Mouse (Mus musculus): Measurements from ENCODE around the gene Gm12185. TPM values are rescaled to one million over a fixed set of nuclear protein-coding genes. Genes with fewer than 3 reads are reported as not detected.
A peak's percentile ranks its signal among the peaks of the same experiment; 100 is the strongest.

The Gm12185 gene
- polyA plus RNA-seq, 1 experiment from 2014 or later, result not detected

GRCm38 (mm10) chr11:48866481-48866880, 125.5 kb downstream of the Gm12185 start:
- H3K27ac ChIP-seq (ENCODE audit: low read depth), result no peak overlapping the region
- DNase-seq (no peak), ATAC-seq (no peak)
- no peak overlapping the region for H3K9ac ChIP-seq (replicated peaks)
- no peak overlapping the region for H3K4me3 ChIP-seq (ENCODE audit: low read depth, low read length)
- H3K27me3 ChIP-seq (ENCODE audit: insufficient read depth, low read length), result no peaks in the 10 kb centered on the region
- TF ChIP-seq CTCF (IDR thresholded peaks at IDR 0.05; ENCODE audit: low read depth), result no peak
- TF ChIP-seq EP300 (IDR thresholded peaks at IDR 0.05; ENCODE audit: low read depth), result no peak
- H3K4me2 ChIP-seq (ENCODE audit: low read depth, low read length), result no peak overlapping the region
- no peaks in the 10 kb centered on the region for H3K9me3 ChIP-seq (ENCODE audit: low read length)
- peaks cover 44% of the 10 kb centered on the region for H3K36me3 ChIP-seq (replicated peaks; ENCODE audit: insufficient read depth, low read length)
- 94% methylated on average over 9 of the region's 9 CpGs for WGBS (ENCODE audit: insufficient replicate concordance)
- H3K4me1 ChIP-seq (ENCODE audit: insufficient read depth), result peaks cover 13% of the 10 kb centered on the region

DNA sequence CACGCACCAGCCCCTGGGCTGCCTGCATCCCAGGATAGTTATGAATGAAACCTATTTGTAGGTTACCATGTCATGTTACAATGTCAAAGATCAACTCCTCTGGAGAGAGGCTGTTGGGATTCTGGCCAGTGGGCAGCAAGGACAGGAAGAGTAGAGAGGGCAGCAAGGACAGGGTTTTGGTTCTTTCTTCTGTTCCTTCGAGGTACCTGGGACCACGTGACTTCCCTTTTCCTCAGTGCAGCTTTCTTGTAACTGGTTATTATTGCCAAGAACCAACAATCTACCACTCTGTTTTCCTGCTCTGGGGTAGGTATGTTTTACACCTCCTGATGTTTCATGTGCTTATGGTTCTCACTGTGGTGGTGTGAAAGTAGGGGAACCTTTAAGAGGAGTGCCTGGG, 128.2 kb downstream of the Gm12185 start:
- DNase-seq, result no peak
- no peaks in the 10 kb centered on the region for H3K9me3 ChIP-seq (ENCODE audit: low read length)
- 74% methylated on average over 3 of the region's 3 CpGs for WGBS (ENCODE audit: insufficient replicate concordance)
- H3K9ac ChIP-seq (replicated peaks), result no peak overlapping the region
- H3K27ac ChIP-seq (ENCODE audit: low read depth), result no peak overlapping the region
- no peak overlapping the region for H3K4me3 ChIP-seq (ENCODE audit: low read depth, low read length)
- ATAC-seq, result no peak; the same call in 1 of the 2 replicates
- H3K27me3 ChIP-seq (ENCODE audit: insufficient read depth, low read length), result no peaks in the 10 kb centered on the region
- H3K4me1 ChIP-seq (ENCODE audit: insufficient read depth), result peaks cover 7% of the 10 kb centered on the region
- no peak for TF ChIP-seq EP300 (IDR thresholded peaks at IDR 0.05; ENCODE audit: low read depth)
- H3K4me2 ChIP-seq (ENCODE audit: low read depth, low read length), result no peak overlapping the region
- peaks cover 44% of the 10 kb centered on the region for H3K36me3 ChIP-seq (replicated peaks; ENCODE audit: insufficient read depth, low read length)

DNA sequence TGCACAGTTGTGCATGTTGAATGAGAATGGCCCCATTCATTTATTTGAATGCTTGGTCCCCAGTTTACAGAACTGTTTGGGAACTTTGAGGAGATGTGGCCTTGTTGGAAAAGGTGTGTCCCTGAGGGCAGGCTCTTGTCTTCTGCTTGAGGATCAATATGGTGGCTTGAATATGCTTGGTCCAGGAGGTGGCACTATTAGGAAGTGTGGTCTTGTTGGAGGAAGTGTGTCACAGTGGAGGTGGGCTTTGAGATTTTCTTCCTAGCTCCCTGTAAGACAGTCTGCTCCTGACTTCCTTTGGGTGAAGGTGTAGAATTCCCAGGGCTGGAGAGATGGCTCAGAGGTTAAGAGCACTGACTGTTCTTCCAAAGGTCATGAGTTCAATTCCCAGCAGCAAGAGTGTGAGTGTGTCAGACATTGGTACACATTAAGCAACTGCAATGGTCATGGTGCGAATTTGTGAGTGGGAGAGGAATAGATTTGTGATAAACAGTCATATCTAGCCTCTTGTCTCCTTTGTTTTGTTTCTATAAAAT, 129.2 kb downstream of the Gm12185 start:
- no peaks in the 10 kb centered on the region for H3K9me3 ChIP-seq (ENCODE audit: low read length)
- H3K27me3 ChIP-seq (ENCODE audit: insufficient read depth, low read length), result no peaks in the 10 kb centered on the region
- H3K4me2 ChIP-seq (ENCODE audit: low read depth, low read length), result no peak overlapping the region
- no peak overlapping the region for H3K4me3 ChIP-seq (ENCODE audit: low read depth, low read length)
- ATAC-seq, result no peak
- H3K4me1 ChIP-seq (ENCODE audit: insufficient read depth), result peaks cover 5% of the 10 kb centered on the region; the same call in 1 of the 2 replicates
- TF ChIP-seq EP300 (IDR thresholded peaks at IDR 0.05; ENCODE audit: low read depth) (no peak), CTCF (IDR thresholded peaks at IDR 0.05; ENCODE audit: low read depth) (0 out of 2 replicates have a peak, but pooled peaks have one; percentile 22)
- WGBS (ENCODE audit: insufficient replicate concordance), result 65% methylated on average over 1 of the region's 1 CpGs
- DNase-seq, result no peak
- H3K27ac ChIP-seq (ENCODE audit: low read depth), result no peak overlapping the region
- H3K36me3 ChIP-seq (replicated peaks; ENCODE audit: insufficient read depth, low read length), result peaks cover 41% of the 10 kb centered on the region
- H3K9ac ChIP-seq (replicated peaks), result no peak overlapping the region

- H3K27ac ChIP-seq (ENCODE audit: low read depth), result no peak overlapping the region
- H3K27me3 ChIP-seq (ENCODE audit: insufficient read depth, low read length), result no peaks in the 10 kb centered on the region
- no peak overlapping the region for H3K4me3 ChIP-seq (ENCODE audit: low read depth, low read length)
- peaks cover 4% of the 10 kb centered on the region for H3K36me3 ChIP-seq (replicated peaks; ENCODE audit: insufficient read depth, low read length)
- no peak for TF ChIP-seq EP300 (IDR thresholded peaks at IDR 0.05; ENCODE audit: low read depth)
- peak; percentile 94 for TF ChIP-seq CTCF (IDR thresholded peaks at IDR 0.05; ENCODE audit: low read depth)
- peak; percentile 56 for DNase-seq
- H3K9me3 ChIP-seq (ENCODE audit: low read length), result no peaks in the 10 kb centered on the region
- peak overlapping the region; percentile 87; the same call in 1 of the 2 replicates for H3K4me2 ChIP-seq (ENCODE audit: low read depth, low read length)
- no peak overlapping the region for H3K9ac ChIP-seq (replicated peaks)
- H3K4me1 ChIP-seq (ENCODE audit: insufficient read depth), result peaks cover 23% of the 10 kb centered on the region
- WGBS (ENCODE audit: insufficient replicate concordance), result under 1% methylated on average over 6 of the region's 6 CpGs
- ATAC-seq, result no peak
Observed at GRCm38 (mm10) chr11:48859014-48859413, 133.0 kb downstream of the Gm12185 start.

Other genes with a start within 250 kb of the Gm12185 start
- gene Rack1, start 191.9 kb downstream of the Gm12185 start, polyA plus RNA-seq (2015; fragmentation: Nextera tagmentation; extraction: Ambion mirVana), result 397 and 398 TPM in 2 replicates
- 2.2 and 2.3 TPM in 2 replicates for gene Trim41, start 174.9 kb downstream of the Gm12185 start, polyA plus RNA-seq (2015; fragmentation: Nextera tagmentation; extraction: Ambion mirVana)
- 0.48 and 0.52 TPM in 2 replicates for gene Trim7, start 166.1 kb downstream of the Gm12185 start, polyA plus RNA-seq (2015; fragmentation: Nextera tagmentation; extraction: Ambion mirVana)
- 4.9 and 5.0 TPM in 2 replicates for gene Gm12184, start 165.6 kb downstream of the Gm12185 start, polyA plus RNA-seq (2015; fragmentation: Nextera tagmentation; extraction: Ambion mirVana)
- 42.7 and 44.1 TPM in 2 replicates for gene Irgm1, start 120.5 kb downstream of the Gm12185 start, polyA plus RNA-seq (2015; fragmentation: Nextera tagmentation; extraction: Ambion mirVana)
- 0.66 and 0.86 TPM in 2 replicates for gene Gm5431, start 90.0 kb downstream of the Gm12185 start, polyA plus RNA-seq (2015; fragmentation: Nextera tagmentation; extraction: Ambion mirVana)
- gene Psme2b, start 46.0 kb downstream of the Gm12185 start, polyA plus RNA-seq (2015; fragmentation: Nextera tagmentation; extraction: Ambion mirVana), result 4.2 and 4.5 TPM in 2 replicates
- 0.16 and 0.17 TPM in 2 replicates for gene Olfr56, start 13.3 kb downstream of the Gm12185 start, polyA plus RNA-seq (2015; fragmentation: Nextera tagmentation; extraction: Ambion mirVana)
- 0.67 and 1.2 TPM in 2 replicates for gene 9930111J21Rik1, start 12.8 kb downstream of the Gm12185 start, polyA plus RNA-seq (2015; fragmentation: Nextera tagmentation; extraction: Ambion mirVana)
- gene Tgtp1, start 1.9 kb upstream of the Gm12185 start, polyA plus RNA-seq (2015; fragmentation: Nextera tagmentation; extraction: Ambion mirVana), result 36.5 and 38.9 TPM in 2 replicates
- gene 9930111J21Rik2, start 59.0 kb upstream of the Gm12185 start, polyA plus RNA-seq (2015; fragmentation: Nextera tagmentation; extraction: Ambion mirVana), result 1.2 and 1.4 TPM in 2 replicates
- 5.1 and 7.1 TPM in 2 replicates for gene Tgtp2, start 72.0 kb upstream of the Gm12185 start, polyA plus RNA-seq (2015; fragmentation: Nextera tagmentation; extraction: Ambion mirVana)
- gene Ifi47, start 84.4 kb upstream of the Gm12185 start, polyA plus RNA-seq (2015; fragmentation: Nextera tagmentation; extraction: Ambion mirVana), result 29.7 and 29.8 TPM in 2 replicates
- not detected in 2 replicates for gene Olfr1396, start 122.6 kb upstream of the Gm12185 start, polyA plus RNA-seq (2015; fragmentation: Nextera tagmentation; extraction: Ambion mirVana)
- not detected in 2 replicates for gene Olfr1395, start 150.0 kb upstream of the Gm12185 start, polyA plus RNA-seq (2015; fragmentation: Nextera tagmentation; extraction: Ambion mirVana)
- gene Olfr1394, start 162.2 kb upstream of the Gm12185 start, polyA plus RNA-seq (2015; fragmentation: Nextera tagmentation; extraction: Ambion mirVana), result not detected in 2 replicates
- gene Btnl9, start 194.9 kb upstream of the Gm12185 start, polyA plus RNA-seq (2015; fragmentation: Nextera tagmentation; extraction: Ambion mirVana), result 1.6 and 1.9 TPM in 2 replicates
- 8.6 and 8.8 TPM in 2 replicates for gene Zfp62, start 211.1 kb upstream of the Gm12185 start, polyA plus RNA-seq (2015; fragmentation: Nextera tagmentation; extraction: Ambion mirVana)

Measured in liver, postnatal 0 days (tissue).